ENCODE assay signal across 8 mouse cellular contexts in the genomic region with DNA sequence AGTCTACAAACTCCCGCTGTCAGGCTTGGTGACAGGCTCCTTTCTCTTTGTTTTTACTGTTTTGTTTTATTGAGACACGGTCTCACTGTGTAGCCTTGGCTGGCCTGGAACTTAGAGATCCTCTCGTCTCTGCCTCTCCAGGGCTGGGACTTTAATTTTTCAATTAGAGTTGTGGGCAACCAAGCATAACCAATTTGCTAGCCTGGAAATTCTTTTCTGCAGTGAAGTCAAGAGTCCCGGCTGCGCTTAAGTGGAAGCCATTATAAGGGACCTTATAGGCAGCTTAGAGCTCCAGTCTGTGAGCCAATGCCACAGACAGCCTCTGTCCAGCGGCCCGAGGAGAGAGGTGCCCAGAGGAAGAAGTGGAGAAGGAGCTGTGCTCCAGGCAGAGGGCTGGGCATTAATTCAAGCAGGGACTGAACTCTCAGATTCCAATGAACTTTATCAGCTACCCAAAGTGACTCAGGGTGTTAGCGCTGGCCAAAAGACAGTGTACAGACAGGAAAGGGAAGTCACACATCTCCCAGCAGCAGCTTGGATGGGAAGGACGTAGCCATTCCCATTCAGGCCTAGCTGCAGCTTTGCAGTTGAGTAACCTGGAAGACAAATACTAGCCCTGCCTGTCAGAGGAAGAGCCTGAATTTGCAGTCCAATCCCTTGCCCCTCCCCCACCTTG. TPM values are rescaled to one million over a fixed set of nuclear protein-coding genes. Genes with fewer than 3 reads are reported as not detected.
DNase-seq lines count a peak whose midpoint lies in the region; ATAC-seq and TF ChIP-seq lines count a peak whose summit lies in the region.
"Had no signal": no experiment of that assay in that cellular context is flagged by ENCODE, and none has a peak within 500 bp of the region (broad histone marks: within the 10 kb centered on the region; RNA-seq: fewer than 3 reads in every experiment).

No protein-coding gene starts in this region.

- TF ChIP-seq EP300 in MEL (IDR thresholded peaks at IDR 0.05; ENCODE audit: low read depth in 1 of 2, low read length in 2 of 2), result peak in 1 of 2 experiments; percentile 66; a peak in 2 of 4 replicates

- ATAC-seq in activated CD4-positive, CD25-positive, alpha-beta regulatory T cell, adult 4 months, result no peak
- ATAC-seq: forebrain, embryonic 16.5 days had no signal

- H3K9me3 ChIP-seq in MEL (replicated peaks; ENCODE audit: insufficient read depth, low read length), result no peaks in the 10 kb centered on the region

- TF ChIP-seq RAD21 in MEL (IDR thresholded peaks at IDR 0.05; ENCODE audit: low read depth, low read length), result no peak

- no peak for TF ChIP-seq CTCF in MEL (IDR thresholded peaks at IDR 0.05 in 2 of 3, conservative IDR thresholded peaks at IDR 0.05 in 1 of 3; ENCODE audit: control insufficient read depth in 1 of 3, insufficient read depth in 1 of 3, low read depth in 2 of 3, low read length in 3 of 3, poor library complexity in 1 of 3, severe bottlenecking in 1 of 3)

- no peak for TF ChIP-seq POLR2A in MEL (IDR thresholded peaks at IDR 0.05; ENCODE audit: control insufficient read depth in 1 of 2, insufficient read depth in 1 of 2, low read depth in 1 of 2, low read length in 2 of 2, poor library complexity in 1 of 2)

- DNase-seq in 3T3-L1 (ENCODE audit: low read depth, low spot score) (peak; percentile 56), MEL (ENCODE audit: low read depth, low spot score) (peak; percentile 57)
- peak; percentile 88 for DNase-seq in heart, adult 8-10 months (ENCODE audit: low spot score)
- DNase-seq in kidney, postnatal 36 days, result peak; percentile 56 to 62
- DNase-seq in spleen, postnatal 36 days (ENCODE audit: low spot score in 2 of 2), result no peak
- no peak for DNase-seq in frontal cortex, adult 2 months (ENCODE audit: extremely low spot score in 1 of 2, low spot score in 1 of 2)

- H3K9ac ChIP-seq in MEL (ENCODE audit: control insufficient read depth, low read depth, low read length, poor library complexity, severe bottlenecking), result no peak overlapping the region

- no peaks in the 10 kb centered on the region for H3K36me3 ChIP-seq in MEL (ENCODE audit: control insufficient read depth in 1 of 2, insufficient read depth in 2 of 2, low read length in 2 of 2)

- H3K27ac ChIP-seq in MEL (ENCODE audit: control insufficient read depth, low read depth, low read length), result no peak overlapping the region

- no peaks in the 10 kb centered on the region for H3K79me2 ChIP-seq in MEL (ENCODE audit: control insufficient read depth, insufficient read depth, low read length, poor library complexity)

- H3K4me1 ChIP-seq in MEL (ENCODE audit: control insufficient read depth in 1 of 2, insufficient read depth in 2 of 2, low read length in 2 of 2), result peaks cover 0 to 3% of the 10 kb centered on the region in 2 experiments; a peak in 2 of 4 replicates

- no peaks in the 10 kb centered on the region for H3K27me3 ChIP-seq in MEL (ENCODE audit: control insufficient read depth in 1 of 2, insufficient read depth in 2 of 2, low read length in 2 of 2)

- no peak overlapping the region for H3K4me3 ChIP-seq in MEL (ENCODE audit: control insufficient read depth in 1 of 2, insufficient read depth in 1 of 2, low read depth in 2 of 2, low read length in 2 of 2)

TF ChIP-seq in MEL, 35 proteins besides CTCF, POLR2A, EP300 and RAD21:
- TF ChIP-seq UBTF (IDR thresholded peaks at IDR 0.05; ENCODE audit: borderline replicate concordance, insufficient read depth, low read depth, low read length), result no peak
- no peak for TF ChIP-seq ETS1 (IDR thresholded peaks at IDR 0.05; ENCODE audit: low read depth, low read length)
- TF ChIP-seq TAL1 (IDR thresholded peaks at IDR 0.05; ENCODE audit: low read length), result peak; percentile 18; the same call in 1 of the 2 replicates
- peak; percentile 25; the same call in 1 of the 2 replicates for TF ChIP-seq RCOR1 (IDR thresholded peaks at IDR 0.05; ENCODE audit: low read depth, low read length)
- 0 out of 2 replicates have a peak, but pooled peaks have one; percentile 35 for TF ChIP-seq GATA1 (IDR thresholded peaks at IDR 0.05; ENCODE audit: low read depth, low read length)
- no peak for TF ChIP-seq TCF12 (IDR thresholded peaks at IDR 0.05; ENCODE audit: low read depth, low read length)
- no peak for TF ChIP-seq SMC3 (IDR thresholded peaks at IDR 0.05; ENCODE audit: low read depth, low read length)
- no peak for TF ChIP-seq NRF1 (IDR thresholded peaks at IDR 0.05; ENCODE audit: insufficient read depth, low read depth, low read length, poor library complexity, severe bottlenecking)
TF ChIP-seq in MEL: peak in this region for 3.

RNA-seq across cellular contexts. Expression of a gene that starts 16.3 kb away (rescaled TPM):
- not detected in 2 replicates for total RNA-seq in MEL (2012; rRNA removed)
- polyA plus RNA-seq in MEL (2012; ENCODE audit: insufficient read depth in 1 of 2, insufficient read length in 2 of 2, low read depth in 1 of 2, low replicate concordance in 2 of 2, missing spikeins in 1 of 2), result not detected
- total RNA-seq in heart, adult 8-10 months (2022), result 1 to 10 TPM; 2.7 to 4.0 (median 3.3) TPM
- polyA plus RNA-seq in activated CD4-positive, CD25-positive, alpha-beta regulatory T cell, adult 4 months (2017; shearing (Covaris generic)), result under 1 TPM in 1 of 2 experiments, not detected in 1; 0.32 TPM
- 3.4 and 4.1 TPM in 2 replicates for polyA plus RNA-seq in frontal cortex, adult 2 months (2012; rRNA removed)

RNA-seq across cellular contexts. Expression of a gene that starts 21.9 kb away (rescaled TPM):
- 0.10 and 0.23 TPM in 2 replicates for total RNA-seq in MEL (2012; rRNA removed)
- under 1 TPM in 1 of 2 experiments, not detected in 1; 0.86 TPM for polyA plus RNA-seq in MEL (2012; ENCODE audit: insufficient read depth in 1 of 2, insufficient read length in 2 of 2, low read depth in 1 of 2, low replicate concordance in 2 of 2, missing spikeins in 1 of 2)
- 10 to 100 TPM; 24.6 to 27.7 (median 27.2) TPM for total RNA-seq in heart, adult 8-10 months (2022)
- polyA plus RNA-seq in activated CD4-positive, CD25-positive, alpha-beta regulatory T cell, adult 4 months (2017; shearing (Covaris generic)), result under 1 TPM in 1 of 2 experiments, not detected in 1; 0.23 TPM
- 0.57 and 0.58 TPM in 2 replicates for polyA plus RNA-seq in frontal cortex, adult 2 months (2012; rRNA removed)
- polyA plus RNA-seq: forebrain, embryonic 16.5 days had no signal

RNA-seq across cellular contexts. Expression of a gene that starts 58.9 kb away (rescaled TPM):
- total RNA-seq in MEL (2012; rRNA removed), result under 0.01 TPM in 1 of 2 replicates, not detected in the other
- polyA plus RNA-seq in MEL (2012; ENCODE audit: insufficient read depth in 1 of 2, insufficient read length in 2 of 2, low read depth in 1 of 2, low replicate concordance in 2 of 2, missing spikeins in 1 of 2), result not detected
- 10 to 100 TPM; 25.0 to 36.6 (median 28.1) TPM for total RNA-seq in heart, adult 8-10 months (2022)
- polyA plus RNA-seq in activated CD4-positive, CD25-positive, alpha-beta regulatory T cell, adult 4 months (2017; shearing (Covaris generic)), result under 1 TPM in 1 of 2 experiments, not detected in 1; 0.42 TPM
- 74.9 and 86.0 TPM in 2 replicates for polyA plus RNA-seq in frontal cortex, adult 2 months (2012; rRNA removed)

Comparison
In these comparisons a context has a peak if more than half of its experiments do, and no peak if none do; other contexts are left out.
1. DNase-seq: peak in 3T3-L1 (single experiment), MEL (single experiment), heart, adult 8-10 months (single experiment) and kidney, postnatal 36 days (2 of 2); none in spleen, postnatal 36 days (0 of 2) and frontal cortex, adult 2 months (0 of 2).
2. RNA of a gene that starts 58.9 kb away (polyA plus RNA-seq): 74.9 to 86.0 TPM in frontal cortex, adult 2 months; 0.42 TPM in activated CD4-positive, CD25-positive, alpha-beta regulatory T cell, adult 4 months and not detected in MEL; every median in the first group is over 10 times any median in the second.